Mouse (Mus musculus) lung, postnatal 0 days (tissue): ENCODE data around the gene Ube3c.

Experiments
- CTCF ChIP-seq: IDR thresholded peaks from 2 replicates; pipeline ENCODE4 v1.5.1; 2016; ENCODE audit warnings: antibody characterized with exemption, mild to moderate bottlenecking
- EP300 ChIP-seq: IDR thresholded peaks from 2 replicates; pipeline ENCODE4 v1.6.1; 2016; ENCODE audit warnings: antibody characterized with exemption, mild to moderate bottlenecking, control low read depth

DNA sequence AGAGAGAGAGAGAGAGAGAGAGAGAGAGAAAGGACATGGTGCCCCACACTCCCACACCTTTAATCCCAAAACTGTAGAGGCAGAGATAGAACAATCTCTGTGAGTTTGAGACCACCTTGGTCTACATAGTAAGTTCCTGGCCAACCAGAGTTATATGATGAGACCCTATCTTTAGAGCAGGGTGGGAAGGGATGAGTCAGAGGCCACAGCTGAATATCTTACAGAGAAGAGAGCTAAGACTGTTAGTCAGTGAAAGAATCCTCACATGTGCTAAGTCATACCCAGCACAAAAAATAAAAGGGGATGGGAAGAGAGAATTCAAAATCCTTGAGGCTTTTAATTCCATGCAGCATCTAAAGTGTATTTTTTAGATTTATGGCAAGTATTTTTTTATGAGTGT lies 142.6 kb downstream of the Ube3c start:
- no peak for TF ChIP-seq CTCF
- TF ChIP-seq EP300, result no peak
